Mouse (Mus musculus) thymus, postnatal 10 days (tissue): ENCODE measurements at regions not wholly inside any gene's neighbourhood (a gene's known extent, or its start where the extent isn't known, plus 50 kb on each side); places are given as distances from the start of the nearest gene placed in this dataset.
A peak's percentile ranks its signal among the peaks of the same experiment; 100 is the strongest.
"Not testable (repeated sequence)": the region's sequence is repeated elsewhere in the genome, so short reads cannot be mapped to it uniquely, and the experiment has no call there.

Source experiments
- DNase-seq, 2 experiments: peaks; one replicate each; pipeline ENCODE4 v3.0.0; 2021; ENCODE audit warnings: low spot score in 2 of 2

DNA sequence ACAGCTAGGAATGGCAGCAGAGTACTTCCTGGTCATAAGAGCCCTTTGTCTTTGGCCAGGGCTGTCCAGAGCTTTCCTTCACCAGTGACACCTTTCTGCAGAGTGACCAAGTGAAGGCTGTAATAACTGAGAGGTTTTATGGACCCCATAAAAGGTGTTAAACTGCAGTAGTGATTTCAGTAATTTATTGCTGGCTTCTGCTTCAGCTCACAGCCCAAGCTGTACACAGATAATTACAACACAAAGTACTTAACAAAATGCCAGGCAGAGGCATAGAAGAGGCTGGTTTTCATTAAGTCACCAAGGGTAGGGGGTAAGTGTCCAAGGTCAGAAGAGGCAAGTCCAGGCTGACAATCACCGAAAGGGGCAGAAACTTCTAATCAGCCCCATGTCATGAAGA, 83.8 kb downstream of the Eif4e start:
- no peak for DNase-seq

DNA sequence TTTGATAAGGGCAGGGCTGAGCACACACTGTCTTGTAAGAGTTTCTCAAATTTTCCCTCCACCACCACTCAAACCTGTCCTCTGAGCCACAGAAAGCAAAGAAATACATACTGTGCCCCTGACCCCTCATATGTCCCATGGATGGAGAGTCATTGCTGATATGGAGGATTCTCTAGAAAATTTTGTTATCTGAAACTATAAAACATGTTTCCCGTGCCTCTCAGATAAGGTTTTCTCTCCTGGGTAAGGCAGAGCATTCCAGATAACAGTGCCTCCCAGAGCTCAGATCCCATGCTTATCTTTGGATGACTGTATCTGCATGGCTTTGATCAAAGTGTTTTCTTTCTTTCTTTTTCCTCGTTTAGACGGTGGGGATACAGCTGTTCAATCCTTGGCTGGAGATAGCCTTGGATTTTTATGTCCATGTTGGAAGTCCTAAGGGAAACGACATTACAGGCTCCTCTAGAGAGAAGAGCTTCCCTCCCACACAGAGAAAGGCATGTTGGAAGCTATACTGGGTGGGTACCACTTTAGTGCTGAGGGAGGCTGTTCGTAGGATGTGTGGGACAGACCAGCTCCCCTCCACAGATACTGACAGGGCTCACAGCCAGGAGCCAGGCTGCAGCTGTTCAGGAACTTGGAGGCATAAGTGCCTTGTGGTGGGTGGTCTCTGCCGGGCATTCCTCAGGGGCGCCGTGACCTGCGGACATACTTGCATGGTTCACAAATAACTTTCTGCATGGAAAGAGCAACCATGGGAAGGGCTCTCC, 87.1 kb downstream of the Eif4e start:
- no peak for DNase-seq

DNA sequence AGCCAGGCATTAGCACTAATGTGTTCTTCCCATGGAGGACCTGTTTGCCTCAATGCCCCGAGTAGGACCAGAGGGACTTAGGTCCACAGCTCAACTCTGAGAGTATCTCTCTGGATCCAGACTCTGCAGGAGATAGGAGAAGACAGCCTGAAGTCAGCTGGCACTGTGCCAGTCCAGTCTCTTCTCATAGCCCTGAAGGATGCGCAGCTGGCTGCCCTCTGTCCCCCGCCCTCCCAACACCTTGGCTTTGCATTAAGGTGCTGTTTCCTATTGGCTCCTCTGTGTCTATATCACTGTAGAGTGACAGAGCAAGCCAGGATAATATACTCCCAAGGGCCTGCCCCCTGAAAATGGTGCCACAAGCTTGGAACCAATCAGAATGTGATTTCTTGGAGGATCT, 87.7 kb downstream of the Eif4e start:
- DNase-seq = no peak

DNA sequence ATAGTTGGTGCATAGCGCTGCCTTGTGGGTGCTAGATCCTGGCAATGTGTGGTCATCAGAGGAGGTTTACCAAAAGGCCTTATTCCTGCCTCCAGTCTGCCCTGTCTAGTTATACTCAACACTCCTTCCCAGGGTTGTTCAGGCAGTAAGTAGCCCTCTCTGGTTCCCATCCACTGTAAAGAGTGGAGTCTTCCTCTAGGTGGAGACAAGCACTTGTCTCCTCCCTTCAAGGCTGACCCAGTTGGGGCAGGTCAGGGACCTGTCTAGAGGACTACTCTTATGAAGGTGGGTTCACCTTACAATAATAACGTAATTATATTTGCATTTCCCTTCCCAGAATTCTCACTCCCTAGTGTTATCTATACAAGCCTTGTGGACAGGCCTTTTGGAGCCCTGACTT, 88.9 kb downstream of the Eif4e start:
- DNase-seq = no peak

DNA sequence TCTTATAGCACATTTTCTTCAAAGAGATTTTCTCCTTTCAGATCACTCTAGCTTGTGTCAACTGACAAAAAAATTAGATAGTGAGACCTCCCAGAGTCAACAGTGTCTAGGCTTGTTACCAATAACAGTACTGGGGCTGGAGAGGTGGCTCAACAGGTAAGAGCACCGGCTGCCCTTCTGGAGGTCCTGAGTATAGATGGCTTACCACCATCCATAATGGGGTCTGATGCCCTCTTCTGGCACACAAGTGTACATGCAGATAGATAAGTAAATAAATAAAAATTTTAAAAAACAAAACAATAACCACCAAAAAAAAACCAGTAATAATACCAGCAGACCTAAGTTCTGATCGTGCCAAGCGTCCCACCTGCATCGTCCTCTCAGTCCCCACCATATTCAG, 94.3 kb downstream of the Eif4e start:
- no peak for DNase-seq

DNA sequence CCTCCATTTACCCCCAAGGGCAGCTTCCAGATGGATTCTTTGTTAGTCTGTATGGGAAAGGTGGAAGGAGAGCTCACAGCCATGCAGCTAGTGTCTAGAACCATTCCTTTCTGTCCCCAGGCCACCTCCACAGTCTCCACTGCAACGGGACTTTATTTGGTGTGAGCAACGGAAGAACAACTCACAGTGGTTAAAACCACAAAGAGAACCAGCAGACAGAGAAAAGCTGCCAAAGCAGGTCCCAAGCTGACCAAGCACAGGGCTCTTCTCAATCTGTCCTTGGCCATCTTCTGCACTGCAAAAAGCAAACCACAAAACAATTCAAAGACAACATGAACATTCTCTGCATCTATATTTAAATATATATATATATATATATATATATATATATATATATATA, 98.1 kb downstream of the Eif4e start:
- DNase-seq = no peak

DNA sequence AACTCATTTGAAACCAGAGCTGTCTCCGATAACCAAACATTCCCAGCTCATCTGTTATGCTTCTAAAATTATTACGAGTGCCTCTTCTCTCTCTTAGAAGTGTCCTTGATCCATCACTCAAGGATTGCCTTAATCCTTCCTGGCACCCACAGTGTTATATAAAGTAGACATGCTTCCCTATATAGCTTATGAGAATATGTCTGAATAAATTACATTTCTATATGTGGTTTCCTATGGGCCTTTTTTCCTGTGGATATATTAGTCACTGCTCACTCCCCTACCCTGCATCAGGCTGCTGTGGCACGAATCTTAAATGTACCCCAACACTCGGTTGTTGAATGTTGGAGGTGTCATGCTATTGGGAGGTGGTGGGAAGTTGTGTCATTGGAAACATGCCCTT, 100.3 kb downstream of the Eif4e start:
- no peak for DNase-seq

DNA sequence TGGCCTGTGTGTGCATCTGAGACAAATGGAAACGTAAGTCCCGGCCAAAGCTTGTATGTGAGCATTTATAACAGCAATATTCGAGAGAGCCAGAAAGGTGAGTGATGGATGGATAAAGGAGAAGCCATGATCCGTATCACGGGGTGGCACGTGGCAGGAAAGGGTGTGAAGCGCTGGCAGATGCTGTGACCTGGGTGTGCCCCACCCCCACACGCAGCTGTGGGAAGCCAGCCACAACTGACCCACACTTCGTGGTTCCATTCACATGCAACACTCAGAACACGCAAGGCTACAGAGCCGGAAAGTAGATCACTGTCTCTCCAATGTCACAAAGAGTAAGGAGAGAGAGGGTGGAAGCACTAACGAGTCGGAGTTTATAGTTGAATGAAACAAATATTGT, 104.3 kb downstream of the Eif4e start:
- DNase-seq = peak; percentile 22 to 31

DNA sequence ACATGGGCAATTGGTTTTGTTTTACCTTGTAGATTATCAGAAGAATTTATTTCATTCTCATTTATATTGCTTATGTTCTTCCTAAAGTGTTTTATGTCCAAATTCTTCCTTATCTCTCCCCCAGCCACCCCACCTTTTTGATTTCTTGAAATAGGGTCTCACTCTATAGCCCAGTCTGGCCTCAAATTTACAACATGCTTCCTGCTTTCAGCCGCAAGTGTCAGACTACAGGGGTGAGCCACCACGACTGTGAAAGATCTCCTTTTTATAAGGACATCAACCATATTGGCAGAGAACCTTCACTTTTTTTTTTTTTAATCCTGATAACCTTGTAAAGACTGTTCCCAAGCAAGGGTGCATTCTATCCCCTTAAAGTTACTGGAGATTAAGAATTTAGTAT, 106.1 kb downstream of the Eif4e start:
- no peak for DNase-seq

DNA sequence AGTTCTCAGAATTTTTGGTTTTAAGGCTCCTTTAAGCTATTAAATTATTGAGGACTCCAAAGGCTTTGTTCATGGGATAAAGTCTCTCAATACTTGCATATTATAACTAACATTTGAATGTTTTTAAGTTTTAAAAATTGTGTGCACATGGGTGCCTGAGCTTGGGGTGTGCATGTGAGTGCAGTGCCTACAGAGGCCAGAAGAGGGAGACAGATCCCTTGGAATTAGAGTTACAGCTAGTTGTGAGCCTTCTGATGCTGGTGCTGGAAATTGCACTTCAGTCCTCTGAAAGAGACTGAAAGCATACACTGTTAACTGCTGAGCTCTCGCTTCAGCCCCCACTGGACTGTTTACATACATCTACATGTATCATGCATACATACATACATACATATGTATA, 100.0 kb upstream of the Tspan5 start:
- peak; percentile 29 to 50 for DNase-seq

DNA sequence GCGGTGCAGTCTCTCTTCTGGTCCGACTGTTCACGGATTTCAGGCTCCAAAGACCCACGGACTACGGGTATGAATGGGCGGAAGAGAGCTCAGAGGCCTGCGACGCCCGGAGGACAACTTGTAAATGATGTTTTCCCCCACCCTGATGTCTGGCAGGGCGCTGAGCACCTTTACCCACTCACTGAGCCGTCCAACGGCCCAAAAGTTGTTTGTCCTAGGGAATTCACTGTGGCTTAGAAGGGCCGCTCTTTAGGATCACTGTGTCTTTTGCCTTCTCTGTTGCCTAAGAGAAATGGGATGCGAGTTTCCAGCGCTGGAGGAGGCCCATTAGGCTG, 98.1 kb upstream of the Tspan5 start:
- DNase-seq = no peak

DNA sequence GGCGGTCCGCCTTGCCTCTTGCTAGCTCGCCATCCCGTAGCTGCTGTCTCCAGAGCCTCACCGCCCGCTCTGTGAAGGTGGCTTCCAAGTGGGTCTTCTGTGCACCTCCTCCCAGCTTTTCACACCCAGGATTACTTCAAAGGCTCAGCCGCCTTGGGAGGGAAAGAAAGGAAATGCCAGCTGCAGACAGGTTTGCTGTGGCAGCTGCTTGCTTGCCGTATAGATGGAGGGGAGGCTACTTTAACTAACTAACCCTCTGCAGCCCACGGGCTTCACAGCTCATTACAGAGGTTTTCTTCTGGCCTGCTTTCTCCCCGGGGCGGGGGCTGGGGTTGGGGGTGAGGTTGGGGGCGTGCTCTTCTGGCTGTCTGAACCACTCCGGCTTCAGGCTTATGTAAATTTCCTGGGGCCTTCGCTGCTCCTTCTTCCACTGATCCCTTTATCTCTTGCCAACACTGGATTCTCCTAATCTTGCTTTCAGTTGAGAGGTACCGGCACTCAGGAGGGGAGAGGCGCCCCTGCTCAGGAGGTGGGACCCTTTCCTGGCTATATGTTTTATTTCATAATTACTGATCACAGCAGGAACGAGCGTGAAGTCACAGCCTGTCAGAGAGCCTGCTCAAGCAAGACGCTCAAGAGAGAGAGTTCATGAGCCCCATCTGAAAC, 97.6 kb upstream of the Tspan5 start:
- DNase-seq = peak; percentile 39 to 41

DNA sequence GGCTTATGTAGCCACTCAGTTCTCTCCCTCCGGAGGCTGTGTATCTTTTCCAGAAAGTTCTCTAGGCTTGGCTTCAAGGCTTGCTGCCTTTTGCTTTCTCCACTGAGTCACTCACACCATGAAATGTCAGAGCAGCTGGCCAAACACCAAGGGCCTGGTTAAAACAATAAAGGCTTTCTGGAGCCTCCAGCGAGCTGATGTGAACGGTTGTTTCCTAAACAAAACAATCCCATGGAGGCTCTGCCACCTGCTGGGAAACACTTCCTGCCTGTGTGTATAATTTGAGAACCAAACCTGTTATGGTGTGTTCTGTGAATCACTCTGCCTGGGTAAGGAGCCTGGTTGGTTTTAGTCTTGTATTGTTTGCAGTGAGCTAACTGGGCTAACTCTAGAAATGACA, 96.7 kb upstream of the Tspan5 start:
- no peak for DNase-seq

DNA sequence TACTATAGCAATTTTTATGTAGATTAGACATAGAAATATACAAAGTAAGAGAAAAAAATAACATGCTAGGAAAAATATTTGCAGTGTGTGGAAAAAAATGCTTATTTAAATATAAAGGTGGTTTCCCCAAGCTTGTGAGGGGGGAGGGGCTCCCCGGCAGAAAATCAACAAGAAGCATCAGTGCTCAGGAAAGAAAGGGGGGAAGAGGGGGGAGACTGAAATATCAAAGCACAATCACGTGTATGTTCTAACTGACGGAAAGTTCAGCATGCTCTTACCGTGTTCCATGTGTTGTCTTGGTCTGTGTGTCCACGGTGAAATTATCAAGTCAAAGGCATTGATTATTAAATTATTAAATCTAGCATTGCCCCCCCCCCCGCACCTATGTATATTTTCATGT, 92.3 kb upstream of the Tspan5 start:
- no peak for DNase-seq

DNA sequence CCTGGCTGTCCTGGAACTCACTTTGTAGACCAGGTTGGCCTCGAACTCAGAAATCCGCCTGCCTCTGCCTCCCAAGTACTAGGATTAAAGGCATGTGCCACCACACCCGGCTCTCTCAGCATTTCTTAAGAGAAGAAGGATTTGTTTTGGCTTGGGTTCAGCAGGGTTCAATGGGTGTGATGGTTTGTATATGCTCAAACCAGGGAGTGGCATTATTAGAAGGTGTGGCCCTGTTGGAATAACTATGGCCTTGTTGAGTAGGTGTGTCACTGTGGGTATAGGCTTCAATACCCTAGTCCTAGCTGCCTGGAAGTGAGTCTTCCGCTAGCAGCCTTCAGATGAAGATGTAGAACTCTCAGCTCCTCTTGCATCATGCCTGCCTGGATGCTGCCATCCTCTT, 91.3 kb upstream of the Tspan5 start:
- not testable (repeated sequence) for DNase-seq

DNA sequence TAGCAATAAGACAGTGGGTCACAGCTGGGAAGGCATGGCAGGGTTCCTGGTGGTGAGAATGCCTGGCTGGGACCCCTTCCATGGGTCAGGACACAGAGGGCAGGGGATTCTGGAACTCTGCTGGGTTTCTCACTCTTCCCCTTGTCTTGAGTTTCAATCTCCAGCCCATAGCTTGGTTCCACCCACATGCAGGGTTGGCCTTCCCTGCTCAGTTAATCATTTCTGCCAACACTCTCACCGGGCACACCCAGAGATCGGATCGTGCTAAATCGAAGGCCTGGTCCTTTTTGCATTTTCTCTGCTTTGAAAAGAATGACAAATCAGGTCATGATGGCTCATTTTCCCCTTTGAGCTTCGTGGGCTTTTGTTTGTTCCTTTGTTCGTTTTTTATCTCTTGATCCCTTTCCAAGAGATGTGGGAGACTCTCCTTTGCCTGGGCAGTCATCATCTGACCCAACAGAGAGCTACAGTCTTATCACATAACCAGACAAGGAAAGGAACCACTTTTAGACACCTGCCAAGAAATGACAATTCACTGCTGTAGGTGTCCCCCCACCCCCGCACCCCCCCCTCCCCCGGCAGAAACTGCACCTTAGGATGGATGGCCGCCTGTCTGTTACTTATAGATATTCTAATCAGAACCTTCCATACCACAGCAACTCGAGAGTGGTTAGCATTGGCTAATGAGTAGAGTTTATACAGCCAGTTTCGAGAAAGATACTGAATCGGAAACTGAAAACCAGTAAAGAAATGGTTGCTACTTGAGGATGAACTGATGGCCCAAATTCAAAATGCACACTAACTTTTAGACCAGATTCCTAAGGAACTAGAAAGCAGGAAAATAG, 90.4 kb upstream of the Tspan5 start:
- no peak for DNase-seq

DNA sequence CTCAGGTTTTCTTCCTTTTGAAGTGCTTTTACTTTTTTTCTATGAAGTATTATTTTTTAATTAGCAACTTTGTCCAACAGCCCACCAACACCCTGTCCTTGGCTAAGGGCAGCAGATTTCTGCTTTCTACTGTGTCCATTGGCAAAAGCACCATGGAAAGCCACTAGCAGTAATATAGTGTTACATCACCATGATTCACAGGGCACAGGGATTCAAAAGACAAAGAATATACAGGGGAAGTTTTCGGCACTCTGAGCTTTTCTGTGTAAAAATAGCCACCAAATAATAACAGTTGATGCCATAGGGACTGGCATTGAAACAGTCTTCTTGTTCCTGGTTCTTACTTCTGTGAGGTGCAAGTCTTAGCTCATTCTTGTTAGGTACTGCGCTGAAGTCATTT, 89.8 kb upstream of the Tspan5 start:
- no peak for DNase-seq

DNA sequence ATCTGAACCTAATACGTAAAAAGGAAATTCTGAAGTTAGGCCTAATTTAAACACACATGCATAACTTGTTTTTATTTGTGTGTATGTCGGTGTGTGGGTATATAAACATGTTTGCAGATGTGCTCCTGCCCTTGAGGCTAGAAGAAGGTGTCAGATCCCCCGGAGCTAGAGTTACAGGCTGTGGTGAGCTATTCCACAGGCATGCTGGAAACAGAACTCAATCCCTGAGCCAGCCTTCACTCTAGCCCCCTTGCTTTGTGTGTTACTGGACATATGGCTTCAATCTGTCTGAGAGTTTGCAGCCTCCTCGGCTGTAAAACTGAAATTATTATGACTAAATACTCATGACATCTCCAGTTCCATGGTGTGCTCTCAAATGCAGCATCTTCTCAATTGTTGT, 89.3 kb upstream of the Tspan5 start:
- DNase-seq = no peak

DNA sequence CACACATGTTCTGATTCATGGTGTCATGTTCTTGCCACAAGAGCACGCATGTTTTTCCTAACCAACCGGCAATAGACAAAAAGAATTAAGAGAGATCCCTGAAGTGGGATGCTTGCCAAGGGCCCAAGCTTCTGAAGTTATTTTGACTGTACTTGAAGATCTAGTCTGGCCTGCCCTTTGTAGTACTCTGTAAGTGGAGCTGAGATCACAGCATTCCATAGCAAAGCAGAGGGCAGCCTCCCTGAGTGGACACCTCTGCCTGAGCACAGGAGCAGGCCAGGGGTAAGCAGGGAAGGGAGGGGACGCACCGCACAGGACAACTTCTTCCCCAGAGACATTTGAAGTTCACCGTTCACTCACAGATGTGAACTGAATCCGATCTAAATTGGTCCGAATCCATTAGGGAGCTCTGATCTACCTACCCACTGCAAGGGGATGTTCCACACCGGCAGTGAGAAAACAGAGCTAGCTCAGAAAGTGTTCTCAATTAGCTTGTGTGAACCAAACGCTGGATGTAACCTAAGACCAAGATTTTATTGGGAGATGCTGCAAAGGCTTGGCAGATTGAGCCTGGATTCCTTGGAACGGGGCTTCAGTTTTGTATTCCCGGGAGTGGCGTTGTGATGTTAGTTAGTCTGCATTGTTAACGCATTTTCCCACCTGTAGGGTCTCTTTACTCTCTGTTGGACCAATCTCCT, 88.3 kb upstream of the Tspan5 start:
- no peak for DNase-seq

DNA sequence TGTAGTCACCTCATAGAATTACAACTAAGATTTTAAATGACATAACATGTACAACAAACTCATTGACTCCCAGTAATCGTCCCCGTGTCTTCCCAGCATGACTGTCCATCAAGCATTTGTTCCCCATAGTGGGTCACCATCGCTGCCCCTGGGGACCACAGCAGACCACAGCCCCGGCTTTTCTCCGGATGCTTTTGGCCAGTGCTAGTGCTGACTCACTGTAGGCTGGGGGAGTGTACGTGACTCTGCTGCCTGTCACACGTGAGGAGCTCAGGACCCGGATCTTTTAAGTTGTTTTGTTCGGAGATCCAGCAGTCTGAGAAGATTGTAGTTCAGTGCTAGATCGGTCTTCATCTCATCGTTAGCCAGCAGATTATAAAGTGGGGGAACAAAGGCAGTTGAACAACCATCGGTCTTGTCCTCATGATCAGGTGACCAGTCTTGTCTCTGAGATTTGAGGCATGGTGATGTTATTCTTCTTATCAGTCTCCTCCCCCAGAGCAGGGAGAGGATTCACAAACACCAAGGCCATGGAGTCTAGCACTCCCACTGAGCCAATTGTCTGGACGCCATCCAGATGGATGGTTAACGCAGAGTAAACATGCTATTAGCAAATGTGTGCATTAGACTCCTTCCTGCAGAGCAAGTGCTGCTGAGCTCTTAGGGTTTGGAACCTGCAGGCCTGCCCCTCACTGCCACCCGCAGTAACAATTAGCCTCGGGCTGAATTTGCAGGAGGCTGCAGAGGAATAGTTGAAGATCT, 87.2 kb upstream of the Tspan5 start:
- DNase-seq = no peak

DNA sequence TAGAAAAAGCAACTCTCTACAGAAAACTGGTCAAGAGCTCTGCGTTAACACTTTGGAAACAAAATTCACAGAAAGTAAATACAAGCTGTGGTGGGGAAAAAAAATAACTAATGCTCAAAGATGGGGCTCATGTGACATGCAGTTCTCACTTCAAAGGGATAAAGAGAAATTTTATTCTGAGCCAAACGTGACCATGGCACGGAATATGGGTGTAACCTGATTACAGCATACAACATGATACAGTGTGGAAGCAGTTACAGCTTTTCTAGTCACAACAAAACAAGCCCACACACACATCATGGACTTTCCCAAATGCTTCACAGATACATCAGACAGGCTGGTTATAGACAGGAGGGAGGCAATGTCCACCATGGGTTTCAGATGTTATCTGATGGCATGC, 86.5 kb upstream of the Tspan5 start:
- DNase-seq = no peak

DNA sequence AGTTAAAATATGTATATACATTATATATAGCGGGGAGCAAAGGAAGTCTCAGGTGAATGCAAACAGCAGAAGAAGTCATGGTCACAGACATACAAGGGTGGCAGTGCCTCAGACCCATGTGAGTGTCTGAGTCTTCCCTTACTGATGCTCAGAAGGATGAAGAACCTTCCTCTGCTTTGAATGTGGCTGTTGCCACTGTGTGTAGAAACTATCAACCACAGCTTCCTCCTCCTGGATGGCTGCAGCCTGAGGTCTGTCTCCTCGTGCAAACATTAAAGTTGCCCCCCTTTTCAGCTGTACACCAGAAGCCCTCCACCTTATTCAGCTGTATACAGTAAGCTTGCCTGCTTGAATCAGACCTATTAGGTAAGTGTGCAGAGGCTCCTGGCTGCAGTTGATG, 79.4 kb upstream of the Tspan5 start:
- DNase-seq = no peak
